Mouse (Mus musculus) thymus, adult 2 months (tissue): ENCODE measurements at regions not wholly inside any gene's neighbourhood (a gene's known extent, or its start where the extent isn't known, plus 50 kb on each side); places are given as distances from the start of the nearest gene placed in this dataset.

Experiments used
- CTCF ChIP-seq: fragments of 200-500 bp; IDR thresholded peaks from 2 replicates; pipeline ENCODE4 v1.5.1; 2012; ENCODE audit warnings: mild to moderate bottlenecking, control low read depth, low read length, moderate library complexity, borderline replicate concordance; ENCODE audit not compliant: control insufficient read depth, poor library complexity, insufficient read depth; ENCODE audit errors: extremely low read depth
- POLR2A ChIP-seq: fragments of 200-500 bp; IDR thresholded peaks from 2 replicates; pipeline ENCODE4 v1.6.1; 2012; ENCODE audit warnings: mild to moderate bottlenecking, low read length, control low read depth, moderate library complexity; ENCODE audit not compliant: control insufficient read depth, poor library complexity, insufficient read depth; ENCODE audit errors: extremely low read depth

DNA sequence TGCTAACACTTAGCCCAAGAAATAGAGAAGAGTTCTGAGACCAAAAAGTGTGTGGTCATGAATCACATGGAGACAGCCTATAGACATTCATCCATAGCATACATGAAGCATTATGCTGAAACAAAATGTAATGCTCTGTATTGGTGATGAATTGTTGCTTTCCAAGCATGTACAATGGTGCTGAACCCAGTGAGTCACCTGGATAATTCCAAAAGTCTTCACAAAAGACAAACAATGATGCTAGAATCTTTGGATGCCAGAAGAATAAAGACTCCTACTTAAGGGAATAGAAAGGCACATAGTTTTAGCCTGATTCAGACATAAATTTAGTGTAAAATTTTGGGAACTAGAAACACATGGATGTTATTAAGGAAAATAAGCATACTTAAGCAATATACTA, 548.4 kb upstream of the Intu start:
- TF ChIP-seq CTCF: no peak
- TF ChIP-seq POLR2A: no peak
